Mouse (Mus musculus) right cerebral cortex, postnatal 4 days (tissue): ENCODE measurements around the gene Spata25.

ENCODE experiments used
- DNase-seq: peaks from one replicate; pipeline ENCODE4 v3.0.0-alpha.2; 2022

The Spata25 gene

DNA sequence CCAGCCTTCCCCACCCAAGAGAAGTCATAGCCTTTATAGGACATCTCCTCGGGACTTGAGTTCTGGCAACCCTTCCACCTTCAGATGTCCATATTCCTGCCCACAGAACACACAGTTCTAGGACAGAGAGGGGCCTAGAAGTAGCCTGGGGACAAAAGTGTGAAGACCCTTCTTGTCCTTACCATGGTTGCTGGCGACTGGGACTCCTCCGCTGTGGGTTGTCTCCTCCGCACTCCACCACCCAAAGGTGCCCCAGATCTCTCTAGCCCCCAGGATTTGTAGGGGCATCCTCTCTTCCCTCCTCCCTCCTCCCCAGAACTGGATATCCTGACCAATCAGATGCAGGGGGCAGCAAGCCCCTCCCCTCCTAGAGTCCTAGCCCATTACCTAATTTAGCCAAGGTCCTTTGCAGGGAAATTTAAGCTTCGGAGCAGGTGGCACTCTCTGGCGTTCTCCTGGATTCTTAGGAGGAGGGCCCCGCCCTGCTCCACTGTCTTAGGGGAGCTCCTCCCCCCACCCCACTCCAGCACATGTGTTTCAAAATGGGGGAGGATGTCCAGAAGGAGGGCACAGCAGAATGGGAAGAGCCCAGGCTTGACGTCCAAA is 48.8 kb downstream of the Spata25 start, which contains the start of gene Tnnc2:
Gene Tnnc2, minus strand, starts transcription at position 487 of the 606 bp plus-strand sequence.
- no peak for DNase-seq

DNA sequence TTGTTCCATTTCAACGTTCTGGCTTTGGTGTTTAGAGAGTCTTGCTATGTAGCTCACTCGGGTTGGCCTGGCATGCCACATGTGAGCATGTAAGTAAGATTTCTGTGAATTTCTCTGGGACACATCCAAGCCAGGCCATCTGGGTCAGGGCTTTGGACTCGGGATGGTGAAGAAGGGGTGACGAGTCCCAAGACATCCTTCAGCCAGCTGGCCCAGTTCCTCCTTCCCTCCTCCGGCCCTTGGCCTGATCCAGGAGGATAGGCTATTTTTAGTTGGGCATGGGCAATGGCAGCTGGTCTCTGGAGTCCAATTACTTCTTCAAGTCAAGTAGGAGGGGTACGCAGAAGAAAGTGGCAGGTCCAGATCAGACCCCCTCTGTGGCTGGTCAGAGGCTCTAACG is 49.5 kb downstream of the Spata25 start:
- DNase-seq = no peak

DNA sequence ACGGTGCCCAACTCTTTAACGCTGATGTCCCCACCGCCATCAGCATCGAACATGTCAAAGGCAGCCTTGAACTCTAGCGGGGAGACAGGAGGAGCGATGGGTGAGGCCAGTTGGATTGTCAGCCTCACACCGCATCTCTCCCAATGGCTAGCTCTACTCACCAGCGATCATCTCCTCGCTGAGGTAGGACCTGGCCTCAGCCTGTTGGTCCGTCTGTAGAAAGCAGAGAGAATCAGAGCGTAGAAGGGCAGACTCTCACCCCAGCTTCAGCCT is 50.4 kb downstream of the Spata25 start:
- DNase-seq = no peak

DNA sequence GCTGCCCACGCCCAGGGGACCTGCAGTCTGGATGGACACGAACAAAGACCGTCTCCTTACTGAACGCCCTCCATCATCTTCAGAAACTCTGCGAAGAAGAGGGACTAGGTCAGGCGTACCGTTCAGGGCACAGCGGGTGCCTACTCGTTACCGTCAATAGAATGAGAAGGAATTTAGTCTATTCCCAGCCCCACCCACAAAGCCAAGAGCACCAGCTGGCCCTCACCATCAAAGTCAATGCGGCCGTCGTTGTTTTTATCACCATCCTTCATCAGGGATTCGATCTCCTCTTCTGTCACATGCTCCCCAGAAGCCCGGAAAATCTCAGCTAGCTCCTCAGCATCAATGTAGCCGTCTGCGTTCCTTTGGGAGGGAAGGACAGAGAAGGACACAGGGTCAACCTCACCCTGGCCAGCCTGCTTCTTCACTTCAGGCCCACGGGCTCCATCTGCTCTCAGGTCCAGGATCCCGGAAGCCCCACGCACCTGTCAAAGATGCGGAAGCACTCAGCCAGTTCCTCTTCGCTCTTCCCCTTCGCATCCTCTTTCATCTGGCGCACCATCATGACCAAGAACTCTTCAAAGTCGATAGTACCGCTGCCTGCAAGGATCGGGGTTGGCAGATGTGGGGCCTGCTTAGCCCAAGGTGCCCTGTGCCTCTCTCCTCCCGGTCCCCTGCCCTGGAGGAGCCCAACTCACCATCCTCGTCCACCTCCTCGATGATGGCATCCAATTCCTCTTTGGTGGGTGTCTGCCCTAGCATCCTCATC is 50.9 kb downstream of the Spata25 start:
- no peak for DNase-seq

DNA sequence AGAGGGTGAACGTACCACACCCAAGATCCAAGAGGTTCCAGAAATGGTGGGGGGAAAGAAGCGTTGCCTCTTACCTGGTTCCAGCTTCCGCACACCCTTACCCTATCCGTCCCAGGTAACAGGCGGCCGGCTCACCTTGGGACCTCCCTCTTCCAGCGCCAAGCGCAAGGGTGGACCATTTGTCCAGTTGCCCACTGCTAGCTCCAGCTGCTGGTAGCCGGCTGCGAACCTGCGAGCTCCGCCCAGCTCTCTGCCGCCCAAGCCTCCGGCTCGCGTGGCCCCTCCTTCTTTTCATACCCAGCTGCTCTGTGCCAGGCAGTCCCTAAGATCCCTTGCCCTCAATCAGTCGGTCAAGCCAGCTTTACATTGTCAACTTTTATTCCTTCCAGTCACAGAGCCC is 51.5 kb downstream of the Spata25 start:
- DNase-seq = no peak
